Mouse (Mus musculus) cortical plate, adult 2 months (tissue): Measurements from ENCODE around the gene Inafm1.

Experiments used
- CTCF ChIP-seq: fragments of 200-500 bp; IDR thresholded peaks from 2 replicates; pipeline ENCODE4 v1.5.1; 2011; ENCODE audit warnings: mild to moderate bottlenecking, control low read depth, low read length; ENCODE audit not compliant: insufficient read depth; ENCODE audit errors: extremely low read depth
- POLR2A ChIP-seq: fragments of 200-500 bp; IDR thresholded peaks from 2 replicates; pipeline ENCODE4 v1.6.1; 2011; ENCODE audit warnings: mild to moderate bottlenecking, low read length, control low read depth; ENCODE audit not compliant: insufficient read depth; ENCODE audit errors: extremely low read depth

DNA sequence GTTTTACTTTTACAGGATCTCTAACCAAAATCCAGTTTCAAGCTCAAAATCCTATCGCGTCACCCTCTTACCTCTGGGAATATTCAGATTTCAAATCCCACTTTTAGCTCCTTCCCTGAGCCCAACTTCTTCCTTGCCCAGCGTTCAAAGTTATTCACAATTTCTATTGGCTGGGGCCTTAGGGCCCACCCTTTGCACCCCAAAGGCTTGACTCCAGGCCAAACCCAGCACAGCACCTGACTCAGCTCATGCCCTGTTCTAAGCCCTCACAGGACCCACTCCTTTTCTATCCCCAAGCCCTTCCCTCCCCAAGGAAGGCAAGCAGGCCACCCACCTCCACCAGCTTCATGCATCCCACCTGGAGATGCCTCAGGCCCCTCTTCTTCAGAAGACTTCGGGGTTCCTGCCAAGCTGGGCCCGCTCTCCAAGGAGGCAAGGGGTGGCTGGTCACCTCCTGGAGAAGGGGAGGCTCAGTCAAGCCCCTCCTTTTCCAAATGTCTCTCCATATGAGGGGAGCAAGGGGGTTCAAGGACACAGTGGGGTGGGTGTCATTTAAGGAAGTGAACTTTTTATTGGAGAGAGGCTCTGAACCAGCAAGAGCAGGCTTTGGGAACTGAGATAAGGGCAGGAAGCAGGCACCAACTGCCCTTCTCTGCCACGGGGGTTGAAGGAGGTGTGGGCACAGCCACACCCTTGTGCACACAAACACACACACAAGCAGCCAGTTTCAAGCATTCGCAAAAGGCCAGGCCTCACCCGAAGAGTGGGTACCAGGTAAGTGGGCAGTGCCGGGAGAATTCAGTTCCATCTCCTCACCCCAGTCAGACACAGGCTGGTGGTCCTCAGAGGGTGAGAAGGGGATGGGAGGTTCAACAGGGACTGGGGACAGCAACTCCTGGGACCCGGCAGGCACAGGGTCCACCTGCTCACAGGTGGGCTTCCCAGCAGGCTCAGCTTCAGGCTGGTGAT lies 1.8 kb upstream of the Inafm1 start:
- TF ChIP-seq POLR2A (no peak), CTCF (no peak)
